Mouse (Mus musculus) T-helper 1 cell (primary cell): Measurements from ENCODE around the gene Urod.

Experiments used
- in situ Hi-C: fragments of 300-600 bp; cut with MboI, MseI; formaldehyde crosslinking; loops from one replicate; pipeline ENCODE4 v1.15.1; 2025; ENCODE audit warnings: high pct_unique_total_duplicates

Urod gene

DNA sequence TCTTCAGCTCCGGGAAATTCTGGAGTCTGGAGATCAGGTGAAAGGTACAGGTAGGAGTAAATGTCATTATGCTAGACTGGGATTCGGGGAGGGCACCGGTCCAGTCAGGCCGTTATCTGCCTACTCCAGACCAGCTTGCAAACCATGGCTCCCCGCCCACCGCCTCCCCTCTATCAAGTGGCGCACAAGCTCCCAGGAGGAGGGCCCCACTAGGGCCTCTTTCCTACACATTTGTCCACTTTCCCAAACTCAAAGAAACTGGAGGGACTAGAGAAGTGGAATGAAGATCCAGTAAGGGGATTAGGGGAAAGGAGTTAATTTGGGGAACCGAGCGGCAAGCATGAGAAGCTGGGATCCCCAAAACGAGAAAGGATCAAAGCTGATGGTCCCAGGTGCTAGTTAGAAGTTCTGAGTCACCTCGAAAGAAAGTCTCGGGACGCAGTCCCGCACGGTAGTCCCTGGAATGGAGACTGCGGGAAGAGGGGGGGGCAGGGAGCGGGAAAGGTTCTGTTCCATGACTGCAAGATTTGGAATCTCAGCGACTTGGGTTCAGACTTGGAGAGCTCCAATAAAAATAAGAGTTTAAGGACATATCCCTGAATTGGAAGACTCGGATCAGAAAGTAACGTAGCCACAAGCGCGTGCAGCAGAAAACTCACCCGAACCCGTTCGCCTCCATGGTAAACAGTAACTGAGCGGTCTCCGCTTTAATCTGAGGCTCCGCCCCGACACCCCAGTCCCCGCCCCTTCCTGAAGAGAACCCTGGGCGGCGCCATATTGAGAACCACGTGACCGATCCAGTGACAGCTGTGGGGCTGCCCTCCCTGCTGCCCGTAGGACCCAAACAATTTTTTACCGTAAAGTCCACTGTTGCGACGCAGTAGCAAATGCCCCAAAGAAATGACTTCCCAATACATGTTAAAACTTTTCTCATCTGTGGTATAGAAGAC is at the start of gene Urod:
Urod (minus strand) TSS at position 742 of the 950 bp plus-strand sequence.
- in situ Hi-C loops: loop anchor here (10.0 kb wide), 1 partner anchor 289 kb away; the partner anchor contains the start of genes Ccdc163 and Mmachc

- in situ Hi-C loops: no loop called here
These were observed 47.1 kb upstream of the Urod start for GRCm38 (mm10) chr4:117041283-117041721.

- in situ Hi-C loops: no loop called here
These were observed 46.6 kb upstream of the Urod start for GRCm38 (mm10) chr4:117040791-117041190.

DNA sequence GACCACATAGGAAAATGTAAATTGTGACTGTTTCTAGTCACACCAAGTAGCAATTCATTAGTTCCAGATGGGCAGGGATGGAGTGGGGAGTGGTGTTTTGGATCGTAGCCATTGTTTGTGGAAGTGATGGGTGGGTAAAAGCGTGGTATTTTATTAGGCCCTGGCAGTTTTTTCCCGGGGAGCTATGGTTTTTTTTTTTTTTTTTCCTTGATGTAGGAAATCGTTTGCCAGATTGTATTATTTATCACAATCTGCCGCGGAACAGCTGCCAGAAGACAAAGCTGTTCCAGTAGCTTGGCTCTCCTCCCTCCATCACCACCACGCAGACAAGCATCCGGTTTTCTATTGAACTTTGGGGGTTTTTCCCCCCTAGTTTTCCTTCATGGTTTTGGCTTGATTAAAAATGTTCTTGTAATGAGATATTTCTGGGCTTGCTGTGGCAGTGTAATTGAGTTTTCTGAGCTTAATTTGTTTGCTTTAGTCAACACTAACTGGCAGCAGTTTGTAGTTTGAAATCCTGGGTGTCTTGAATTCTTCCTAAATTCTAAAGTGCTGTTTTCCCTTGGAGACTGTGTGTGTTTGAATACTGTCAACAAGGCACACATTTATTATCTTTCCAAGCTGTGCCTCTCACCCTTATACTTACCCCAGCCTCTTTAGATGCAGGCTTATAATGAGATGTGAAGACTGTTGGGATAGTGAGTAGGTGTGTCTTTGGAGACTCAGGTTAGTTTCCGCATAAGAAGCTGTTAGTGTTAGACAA is 45.9 kb upstream of the Urod start:
- in situ Hi-C loops: no loop called here

GRCm38 (mm10) chr4:117031105-117031504 is 36.9 kb upstream of the Urod start:
- in situ Hi-C loops: loop anchor here (5.0 kb wide), 1 partner anchor 111 kb away; no protein-coding TSS in a partner anchor

DNA sequence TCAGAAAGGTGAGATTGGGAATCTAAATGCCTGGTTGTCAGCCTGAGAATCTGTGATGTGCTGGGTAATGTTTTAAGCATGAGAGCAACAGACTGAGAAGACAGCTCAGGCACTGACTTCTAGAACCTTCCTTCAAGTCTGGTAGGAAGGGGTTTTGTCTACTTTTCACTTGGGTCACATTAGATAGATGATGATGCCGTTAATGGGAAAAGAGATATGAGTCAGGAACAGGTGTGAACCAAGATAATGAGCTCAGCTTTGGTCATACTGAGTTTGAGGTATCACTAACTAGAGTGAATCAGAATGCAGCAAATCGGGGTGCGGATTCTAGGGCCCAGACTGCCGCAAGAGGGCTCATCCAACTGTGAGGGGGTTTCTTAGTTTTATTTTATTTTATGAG is 29.3 kb upstream of the Urod start:
- in situ Hi-C loops: no loop called here

DNA sequence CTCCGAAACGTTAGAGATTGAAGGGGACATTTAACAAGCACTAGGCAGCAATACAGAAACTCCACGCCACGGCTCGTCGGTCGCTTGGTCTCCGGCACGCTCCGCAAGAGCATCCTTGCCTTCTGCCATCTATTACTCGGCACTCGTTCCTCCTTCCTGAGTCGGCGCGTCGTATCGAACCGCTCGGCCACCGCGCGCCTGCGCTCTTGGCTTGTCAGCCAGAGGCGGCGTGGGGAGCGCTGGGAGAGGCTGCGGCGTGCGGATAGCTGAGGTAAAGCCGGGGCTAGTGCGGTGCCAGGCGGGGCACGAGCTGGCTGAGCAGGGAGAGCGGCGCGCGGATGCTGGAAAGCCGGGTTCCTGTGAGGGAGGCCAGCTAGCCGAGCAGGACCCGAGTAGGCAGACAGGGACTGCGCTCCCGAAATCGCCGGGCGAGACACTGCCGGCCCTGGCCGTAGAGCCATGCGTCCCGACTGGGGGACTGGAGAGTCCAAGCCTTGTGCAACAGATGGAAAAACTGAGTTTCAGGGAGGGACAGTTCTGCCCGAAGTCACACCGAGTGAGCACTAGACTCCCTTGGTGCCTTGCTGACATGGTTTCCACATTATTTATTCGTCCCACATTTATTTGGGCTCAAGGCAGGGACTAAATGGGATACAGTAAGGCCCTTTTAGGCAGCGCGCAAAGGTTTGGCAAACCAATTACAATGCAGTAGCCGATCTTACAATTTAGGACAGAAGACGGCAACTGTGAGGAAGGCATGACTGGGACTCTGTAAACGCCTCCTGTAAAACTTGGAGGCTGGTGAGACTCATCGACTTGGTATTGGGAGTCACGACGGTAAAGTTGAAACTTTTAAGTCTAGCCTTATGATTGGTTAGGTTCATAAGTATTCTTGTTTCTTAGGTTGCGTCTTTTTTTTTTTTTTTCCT is 25.3 kb upstream of the Urod start, which contains the start of gene Eif2b3:
Eif2b3 (plus strand) TSS at position 197 of the 929 bp plus-strand sequence.
- in situ Hi-C loops: no loop called here

DNA sequence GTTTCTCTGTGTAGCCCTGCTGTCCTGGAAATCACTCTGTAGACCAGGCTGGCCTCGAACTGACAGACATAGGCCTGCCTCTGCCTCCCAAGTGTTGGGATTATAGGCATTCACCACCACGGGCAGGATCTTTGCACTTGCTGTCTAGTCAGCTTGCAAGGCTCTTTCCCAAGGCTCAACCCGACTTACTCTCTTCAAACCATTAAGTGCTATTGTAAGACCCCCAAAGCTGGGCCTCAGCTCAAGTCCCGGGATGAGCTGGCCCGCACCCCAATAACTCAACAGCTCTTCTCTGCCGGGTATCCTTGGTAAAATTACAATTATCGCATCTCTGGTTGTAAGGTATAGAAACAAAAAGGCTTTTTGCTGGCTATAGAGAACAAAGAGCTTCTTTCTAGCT is 24.1 kb upstream of the Urod start:
- in situ Hi-C loops: no loop called here

- in situ Hi-C loops: no loop called here
These were observed 23.5 kb upstream of the Urod start for GRCm38 (mm10) chr4:117017738-117018137.

DNA sequence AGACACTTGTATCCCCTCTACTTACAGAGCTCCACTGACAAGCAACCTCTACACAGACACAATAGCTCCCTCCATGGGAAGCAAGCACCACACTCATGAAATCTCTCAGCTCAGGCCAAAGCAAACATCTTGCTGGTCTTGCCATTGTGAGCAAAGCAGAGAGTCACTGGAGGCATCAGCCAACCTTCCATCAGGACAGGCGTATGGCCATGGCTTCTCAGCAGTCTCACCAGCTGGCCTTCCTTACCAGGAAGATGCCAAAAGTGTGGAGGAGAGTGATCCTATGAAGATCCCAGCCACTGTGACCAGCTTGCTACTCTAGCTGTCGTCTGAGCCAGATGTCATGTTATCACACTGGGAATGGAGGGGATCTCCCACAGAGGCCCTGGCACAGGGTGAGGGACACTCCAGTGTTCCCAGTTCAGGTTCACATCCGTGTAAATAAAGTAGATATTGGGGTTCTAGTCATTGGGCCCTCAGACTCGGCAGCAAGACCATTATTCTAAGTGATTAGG is 20.7 kb upstream of the Urod start:
- in situ Hi-C loops: no loop called here

DNA sequence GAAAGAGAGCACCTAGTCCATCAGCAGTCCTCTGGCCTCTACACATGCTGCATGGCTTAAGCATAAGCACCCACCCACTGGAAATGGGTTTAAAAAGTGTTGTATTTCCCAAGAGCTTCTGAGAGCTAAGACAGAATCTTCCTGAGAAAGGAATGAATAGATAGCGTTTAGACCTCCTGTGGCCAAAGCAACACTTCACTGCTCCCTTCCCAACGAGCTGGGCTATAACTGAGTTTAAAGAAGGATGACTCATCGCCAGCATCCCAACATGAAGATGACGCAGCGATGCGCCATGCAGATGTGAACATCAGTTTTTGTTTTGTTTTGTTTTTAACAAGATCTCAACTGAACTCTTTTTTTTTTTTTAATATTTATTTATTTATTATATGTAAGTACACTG is 19.4 kb upstream of the Urod start:
- in situ Hi-C loops: no loop called here

DNA sequence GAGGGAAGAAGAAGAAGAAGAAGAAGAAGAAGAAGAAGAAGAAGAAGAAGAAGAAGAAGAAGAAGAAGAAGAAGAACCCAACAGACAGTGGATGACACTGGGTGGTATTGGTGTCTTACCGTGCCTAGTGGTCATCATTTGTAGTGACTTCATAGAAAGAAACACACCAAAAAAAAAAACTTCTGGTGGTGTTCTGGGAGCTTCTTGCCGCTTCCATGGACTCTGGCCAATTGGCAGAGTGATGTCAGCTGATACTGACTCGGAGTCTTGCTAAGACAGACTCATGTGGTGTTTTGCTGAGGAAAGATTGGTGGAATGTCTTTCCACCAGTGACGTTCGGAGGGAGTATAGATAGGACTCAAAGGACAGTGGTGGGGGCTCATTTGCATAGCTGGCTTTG is 16.0 kb upstream of the Urod start:
- in situ Hi-C loops: no loop called here

DNA sequence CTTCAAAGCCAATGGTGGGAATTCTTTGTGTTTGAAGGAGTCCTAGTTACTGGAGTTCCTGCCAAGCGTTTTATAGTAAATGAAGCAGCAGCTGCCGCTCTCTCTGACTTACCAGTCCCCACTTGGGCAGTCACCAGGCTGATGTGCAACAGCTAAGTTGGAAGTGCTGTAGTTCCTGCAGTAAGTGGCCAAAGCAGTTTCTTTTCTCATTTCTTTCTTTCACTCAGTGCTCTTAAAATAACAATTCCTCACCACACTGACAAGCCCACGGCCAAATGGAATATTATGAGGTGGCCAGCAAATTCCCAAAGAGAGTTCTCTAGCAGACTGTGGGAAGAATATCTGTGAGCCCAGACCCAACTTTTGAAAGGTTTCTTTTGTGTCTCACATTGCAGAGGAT is 12.8 kb upstream of the Urod start:
- in situ Hi-C loops: no loop called here

DNA sequence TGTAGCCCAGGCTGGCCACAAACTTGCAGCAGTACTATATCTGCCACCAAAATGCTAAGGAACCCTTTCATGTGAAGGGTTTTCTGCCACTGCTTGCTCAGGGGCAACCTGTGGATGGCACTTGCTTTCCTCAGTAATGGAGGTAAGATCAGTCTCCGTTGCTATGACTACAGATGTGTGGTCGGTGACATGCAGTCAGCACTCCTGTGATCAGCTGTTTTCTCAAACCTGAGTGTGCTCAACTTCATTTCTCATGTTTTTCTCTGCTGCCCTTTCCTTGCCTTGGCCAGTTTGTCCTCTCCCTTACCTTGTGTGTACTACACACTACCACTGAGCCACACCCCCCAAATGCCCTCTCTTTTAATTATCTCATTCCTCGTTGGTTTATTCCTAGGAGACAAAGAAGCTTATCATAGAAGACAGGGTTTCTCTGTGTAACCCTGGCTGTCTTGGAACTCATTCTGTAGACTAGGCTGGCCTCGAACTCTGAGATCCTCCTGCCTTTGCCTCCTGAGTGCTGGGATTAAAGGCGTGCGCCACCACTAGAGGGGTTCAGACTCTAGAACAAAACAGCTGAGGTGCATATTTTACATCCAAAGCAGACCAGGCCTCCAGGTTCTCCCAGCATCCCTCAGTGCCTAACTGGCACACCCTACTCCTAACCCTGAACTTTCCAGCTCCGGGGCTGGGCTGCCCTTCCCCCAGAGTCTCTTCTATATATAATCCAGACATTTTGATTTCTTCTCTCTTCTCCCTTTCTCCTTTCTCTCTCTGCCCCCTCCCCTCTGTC is 11.6 kb upstream of the Urod start:
- in situ Hi-C loops: no loop called here

DNA sequence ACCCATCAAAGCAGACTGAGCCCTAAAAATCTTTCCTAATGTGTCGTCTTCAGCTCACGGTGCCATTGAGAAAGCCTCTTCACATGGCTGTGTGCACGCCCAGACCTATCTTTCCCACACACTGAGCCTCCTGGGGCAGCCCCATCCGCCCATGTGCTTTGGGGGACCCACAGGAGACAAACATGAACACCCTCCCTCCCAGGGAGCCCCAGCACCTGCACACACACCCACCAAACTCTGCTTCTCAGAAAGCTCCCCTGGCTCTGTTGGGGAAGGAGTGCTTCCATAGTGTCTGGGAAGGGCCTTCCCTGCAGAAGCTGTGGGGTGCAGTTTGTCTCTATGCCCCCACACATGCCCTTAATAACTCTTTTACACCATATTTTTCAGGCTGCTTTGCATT is 10.4 kb upstream of the Urod start:
- in situ Hi-C loops: no loop called here

GRCm38 (mm10) chr4:117002543-117003521 is 8.6 kb upstream of the Urod start:
- in situ Hi-C loops: no loop called here

- in situ Hi-C loops: no loop called here
These were observed 7.7 kb upstream of the Urod start for GRCm38 (mm10) chr4:117001957-117002356.

GRCm38 (mm10) chr4:116999513-117000154 is 5.4 kb upstream of the Urod start:
- in situ Hi-C loops: loop anchor here (5.0 to 10.0 kb wide), 3 partner anchors 98 to 295 kb away; partner anchors contain the start of genes Ccdc163, Hpdl, Mmachc and Ptch2
